Mouse (Mus musculus): ENCODE measurements around the gene Adk.

DNA sequence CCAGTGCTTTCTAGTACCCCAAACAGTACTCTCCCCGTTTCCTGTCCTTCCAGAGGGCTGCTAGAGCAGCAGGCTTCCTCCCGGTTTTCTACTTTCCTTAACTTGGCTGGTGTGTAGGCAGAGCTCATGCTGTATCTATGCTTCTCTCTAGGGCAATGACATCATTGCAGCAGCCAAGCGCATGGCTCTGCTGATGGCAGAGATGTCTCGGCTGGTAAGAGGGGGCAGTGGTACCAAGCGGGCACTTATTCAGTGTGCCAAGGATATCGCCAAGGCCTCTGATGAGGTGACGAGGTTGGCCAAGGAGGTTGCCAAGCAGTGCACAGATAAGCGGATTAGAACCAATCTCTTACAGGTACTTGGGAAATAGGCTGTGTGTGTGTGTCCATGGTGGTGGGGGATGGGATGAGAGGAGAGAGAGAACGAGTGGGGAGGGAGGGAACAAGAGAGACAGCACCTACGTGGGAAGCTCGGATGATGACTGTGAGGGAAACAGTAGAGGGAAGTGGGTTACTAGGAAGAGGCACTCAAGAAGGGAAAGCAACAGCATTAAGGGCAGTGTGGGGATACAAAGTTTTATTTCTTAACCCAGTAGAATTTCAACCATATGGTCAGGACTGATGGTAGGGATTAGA, 23.2 kb upstream of the Adk start:
- TF ChIP-seq CTCF (IDR thresholded peaks at IDR 0.05; ENCODE audit: borderline replicate concordance, control insufficient read depth, extremely low read depth, insufficient read depth, low read length, poor library complexity): no peak
- TF ChIP-seq POLR2A (IDR thresholded peaks at IDR 0.05; ENCODE audit: control insufficient read depth, extremely low read depth, insufficient read depth, low read length, poor library complexity): no peak

Measured in thymus, adult 2 months (tissue).